Mouse (Mus musculus) macrophage (primary cell): ENCODE results near the gene Hspe1. TPM values are rescaled to one million over a fixed set of nuclear protein-coding genes. Genes with fewer than 3 reads are reported as not detected.
"Not testable (repeated sequence)": the region's sequence is repeated elsewhere in the genome, so short reads cannot be mapped to it uniquely, and the experiment has no call there.

Source experiments
- H3K27ac ChIP-seq: fragments of 350-480 bp; formaldehyde crosslinking; 2 replicates; pipeline ENCODE4 v1.9.0; 2021
- H3K36me3 ChIP-seq: fragments of 350-480 bp; formaldehyde crosslinking; 2 replicates; pipeline ENCODE4 v1.9.0; 2021; ENCODE audit errors: inconsistent target
- H3K4me3 ChIP-seq: fragments of 350-480 bp; formaldehyde crosslinking; 2 replicates; pipeline ENCODE4 v1.9.0; 2021; ENCODE audit errors: inconsistent target
- H3K79me2 ChIP-seq: fragments of 350-480 bp; formaldehyde crosslinking; 2 replicates; pipeline ENCODE4 v1.9.0; 2021; ENCODE audit errors: inconsistent target
- WGBS: methylation state at CpG from one replicate; pipeline ENCODE4 v1.1.7; 2026; ENCODE audit warnings: inconsistent platforms; ENCODE audit not compliant: missing documents; 5-methylcytosine and 5-hydroxymethylcytosine counted together
- polyA plus RNA-seq: library from polyadenylated mRNA; stranded (reverse); fragments of 250-400 nt; gene quantifications from 3 replicates; pipeline ENCODE4 v1.2.4, GENCODE M21; 2018; ENCODE audit warnings: inconsistent platforms

The Hspe1 gene
- polyA plus RNA-seq, 1 experiment from 2014 or later, result 256 TPM

DNA sequence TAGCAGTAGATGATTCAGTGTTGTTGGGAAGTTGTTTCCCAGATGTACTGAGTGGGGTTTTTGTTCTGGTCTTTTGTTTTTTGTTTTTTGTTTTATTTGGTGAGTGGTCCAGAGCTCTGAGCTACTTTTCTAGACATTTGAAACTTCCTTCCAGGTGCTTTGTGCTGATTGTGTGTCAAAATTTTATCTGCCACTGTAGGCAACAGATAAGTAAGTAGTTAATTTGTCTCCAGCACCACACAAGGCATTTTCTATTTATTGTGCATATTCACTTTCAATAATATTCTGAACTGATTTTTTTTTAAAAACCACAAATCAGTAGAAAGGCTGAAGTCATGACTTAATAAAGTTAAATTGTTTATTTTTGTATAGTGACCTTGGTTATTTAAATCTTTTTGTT lies 15.6 kb upstream of the Hspe1 start:
- H3K4me3 ChIP-seq, H3K27ac ChIP-seq, H3K79me2 ChIP-seq: not testable (repeated sequence)
- peaks cover 35% of the 10 kb centered on the region for H3K36me3 ChIP-seq

DNA sequence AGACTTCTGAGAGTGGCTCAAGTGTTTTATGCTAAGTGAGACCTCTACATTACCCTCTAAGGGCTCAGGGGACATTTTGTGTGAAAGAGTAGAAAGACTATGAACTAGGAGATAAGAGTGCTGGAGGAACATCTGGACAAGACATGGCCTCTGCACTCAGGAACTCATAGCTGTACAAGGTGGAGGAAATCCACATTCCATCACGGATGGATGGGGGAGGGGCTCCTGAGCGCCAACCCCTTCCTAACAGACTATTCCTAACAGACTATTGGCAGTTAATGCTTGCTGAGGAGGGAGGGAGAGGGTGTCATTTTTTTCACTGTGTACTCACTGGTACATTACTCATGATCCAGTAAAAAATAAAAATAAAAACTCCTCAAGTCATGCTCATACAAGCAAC lies 13.2 kb upstream of the Hspe1 start:
- Histone ChIP-seq H3K79me2 (no peaks in the 10 kb centered on the region), H3K4me3 (no peak overlapping the region), H3K27ac (no peak overlapping the region), H3K36me3 (peaks cover 35% of the 10 kb centered on the region)
- 95% methylated on average over 2 of the region's 2 CpGs for WGBS

DNA sequence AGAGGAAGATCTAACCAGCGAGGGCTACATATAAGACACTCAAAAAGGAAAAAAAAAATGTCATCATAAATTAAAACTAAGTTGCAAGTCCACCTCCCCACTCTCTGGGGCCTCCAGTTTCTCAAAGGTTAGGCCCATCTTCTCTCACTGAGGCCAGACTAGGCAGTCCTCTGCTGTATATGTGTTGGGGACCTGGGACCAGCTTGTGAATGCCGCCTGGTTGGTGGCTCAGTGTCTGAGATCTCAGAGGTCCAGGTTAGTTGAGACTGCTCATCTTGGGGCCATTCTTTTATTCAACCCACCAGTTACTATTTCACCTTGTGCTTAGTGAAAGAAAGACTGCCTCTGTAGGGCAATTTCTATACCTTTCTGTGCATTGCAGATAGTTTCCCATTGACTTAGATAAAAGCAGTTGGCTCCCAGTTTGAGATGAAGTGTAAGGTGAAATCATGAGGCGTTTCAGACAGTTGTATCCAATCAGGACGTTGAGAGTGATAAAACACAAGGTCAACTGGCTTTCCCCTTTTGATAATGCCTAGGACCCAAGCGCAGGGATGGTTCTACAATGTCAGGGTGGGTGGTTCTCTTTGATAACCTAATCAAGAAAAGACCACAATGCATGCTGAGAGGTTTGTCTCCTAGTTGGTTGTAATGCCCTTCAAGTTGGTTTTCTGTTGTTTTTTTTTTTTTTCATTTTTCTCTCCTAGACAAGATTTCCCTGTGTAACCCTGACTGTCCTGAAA lies 12.1 kb upstream of the Hspe1 start:
- Histone ChIP-seq H3K36me3 (peaks cover 37% of the 10 kb centered on the region), H3K79me2 (no peaks in the 10 kb centered on the region), H3K27ac (no peak overlapping the region), H3K4me3 (no peak overlapping the region)
- 96% methylated on average over 5 of the region's 5 CpGs for WGBS

DNA sequence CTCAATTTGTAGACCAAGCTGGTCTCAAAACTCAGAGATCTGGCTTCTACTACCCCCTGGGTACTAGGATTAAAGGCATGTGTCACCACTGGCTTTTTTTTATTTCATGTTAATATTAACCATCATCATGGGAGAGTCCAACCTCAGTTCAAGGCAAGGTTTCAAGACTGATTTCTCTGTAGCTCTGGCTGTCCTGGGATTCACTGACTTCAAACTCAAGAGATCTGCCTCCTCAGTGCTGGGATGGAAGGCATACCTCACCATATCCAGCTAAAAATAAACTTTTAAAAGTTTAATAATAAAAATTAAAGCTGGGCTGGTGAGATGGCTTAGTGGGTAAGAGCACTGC lies 11.6 kb upstream of the Hspe1 start:
- H3K79me2 ChIP-seq, result no peaks in the 10 kb centered on the region
- no peak overlapping the region for H3K27ac ChIP-seq
- peaks cover 36% of the 10 kb centered on the region for H3K36me3 ChIP-seq
- H3K4me3 ChIP-seq, result no peak overlapping the region

DNA sequence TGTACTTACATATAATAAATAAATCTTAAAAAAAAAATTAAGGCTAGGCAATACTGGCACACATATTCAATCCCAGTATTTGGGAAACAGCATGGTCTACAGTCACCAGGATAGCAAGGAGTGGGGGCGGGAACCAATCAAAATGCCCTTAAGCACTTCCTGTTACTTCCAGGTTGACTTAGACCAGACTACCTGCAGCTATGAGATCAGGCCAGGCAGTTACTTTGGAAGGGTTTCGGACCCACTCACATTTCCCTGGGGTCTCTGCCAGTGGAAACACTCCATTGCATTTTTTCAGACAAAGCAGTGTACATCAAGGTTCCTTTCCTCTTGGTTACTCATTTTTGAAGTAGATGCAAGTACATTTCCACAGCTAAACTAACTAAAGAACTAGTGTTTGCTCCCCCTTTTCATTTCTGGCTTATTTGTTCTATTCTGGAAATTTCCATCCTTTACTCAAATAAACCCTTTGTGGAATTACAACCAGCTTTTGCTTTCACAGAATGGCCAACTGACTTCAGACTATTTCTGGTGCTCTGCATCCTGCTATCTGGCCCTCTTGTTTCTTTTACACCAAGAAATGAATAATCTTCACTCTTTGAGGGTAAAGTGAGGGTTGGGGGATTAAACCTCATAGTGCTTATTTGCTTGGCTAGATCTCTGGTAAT lies 10.9 kb upstream of the Hspe1 start:
- peaks cover 38% of the 10 kb centered on the region for H3K36me3 ChIP-seq
- WGBS, result 96% methylated on average over 2 of the region's 2 CpGs
- H3K79me2 ChIP-seq, result no peaks in the 10 kb centered on the region
- no peak overlapping the region for H3K27ac ChIP-seq
- H3K4me3 ChIP-seq, result no peak overlapping the region

DNA sequence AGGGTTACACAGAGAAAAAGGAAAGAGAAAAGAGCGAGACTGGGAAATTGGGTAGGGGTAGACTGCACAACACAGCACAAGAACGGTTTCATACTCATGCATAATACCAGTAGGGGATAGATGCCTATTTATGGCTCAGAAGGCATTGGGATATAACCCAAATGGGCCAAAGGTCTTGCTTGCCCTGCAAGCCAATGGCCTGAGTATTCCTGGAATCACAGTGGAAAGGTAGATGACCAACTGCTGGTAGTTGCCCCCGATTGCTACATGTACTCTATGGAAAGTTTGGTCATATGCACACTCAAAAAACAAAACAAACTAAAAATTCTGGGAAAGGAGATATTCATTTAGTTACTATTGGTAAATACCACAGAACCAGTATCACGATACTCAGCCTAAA lies 8.3 kb upstream of the Hspe1 start:
- H3K79me2 ChIP-seq, result peaks cover 26% of the 10 kb centered on the region
- H3K4me3 ChIP-seq, result no peak overlapping the region
- H3K36me3 ChIP-seq, result peaks cover 58% of the 10 kb centered on the region
- H3K27ac ChIP-seq, result no peak overlapping the region
- 96% methylated on average over 4 of the region's 4 CpGs for WGBS

DNA sequence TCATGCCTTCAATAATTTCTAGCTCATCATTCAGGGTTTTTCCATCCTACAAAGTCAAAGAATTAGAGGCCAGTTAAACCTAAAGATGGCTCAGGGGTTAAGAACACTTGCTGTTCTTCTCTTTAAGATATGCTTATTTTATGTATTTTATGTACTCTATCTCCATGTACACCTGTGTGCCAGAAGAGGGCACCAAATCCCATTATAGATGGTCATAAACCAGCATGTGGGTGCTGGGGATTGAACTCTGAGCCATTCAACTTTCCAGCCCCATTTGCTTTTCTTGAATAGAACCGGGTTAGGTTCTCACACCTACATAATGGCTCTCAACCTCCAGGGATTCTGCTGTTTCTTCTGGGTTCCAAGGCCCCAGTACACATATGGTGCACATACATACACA lies 5.8 kb upstream of the Hspe1 start:
- H3K36me3 ChIP-seq, result peaks cover 66% of the 10 kb centered on the region
- peaks cover 51% of the 10 kb centered on the region for H3K79me2 ChIP-seq
- 100% methylated on average over 1 of the region's 1 CpGs for WGBS
- no peak overlapping the region for H3K4me3 ChIP-seq
- H3K27ac ChIP-seq, result no peak overlapping the region

DNA sequence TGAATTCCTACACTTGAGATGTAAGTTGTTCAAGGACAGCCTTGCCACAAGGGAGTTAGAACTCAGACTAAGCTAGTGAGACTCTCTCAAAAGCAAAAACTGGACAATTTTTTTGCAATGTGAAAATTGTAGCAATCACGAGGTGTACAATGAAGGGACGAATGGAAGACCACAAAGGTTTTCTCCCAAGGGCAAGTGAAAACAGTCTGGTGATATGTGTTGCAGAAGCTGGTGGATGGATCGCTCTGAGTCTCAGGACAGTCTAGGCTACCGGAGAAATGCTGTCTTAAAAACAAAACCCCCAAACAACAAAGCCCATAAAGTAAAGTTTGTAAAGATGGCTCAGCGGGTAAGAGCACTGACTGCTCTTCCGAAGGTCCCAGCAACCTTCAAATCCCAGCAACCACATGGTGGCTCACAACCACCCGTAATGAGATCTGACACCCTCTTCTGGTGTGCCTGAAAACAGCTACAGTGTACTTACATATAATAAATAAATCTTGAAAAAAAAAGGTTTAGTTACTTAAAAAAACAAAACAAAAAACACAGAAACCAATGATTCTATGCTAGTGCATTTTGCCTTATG lies 2.1 kb upstream of the Hspe1 start:
- H3K36me3 ChIP-seq, result peaks cover 46% of the 10 kb centered on the region
- 82% methylated on average over 6 of the region's 7 CpGs for WGBS
- H3K27ac ChIP-seq, result no peak overlapping the region
- peaks cover 75% of the 10 kb centered on the region for H3K79me2 ChIP-seq
- H3K4me3 ChIP-seq, result peak overlapping the region; percentile 83

DNA sequence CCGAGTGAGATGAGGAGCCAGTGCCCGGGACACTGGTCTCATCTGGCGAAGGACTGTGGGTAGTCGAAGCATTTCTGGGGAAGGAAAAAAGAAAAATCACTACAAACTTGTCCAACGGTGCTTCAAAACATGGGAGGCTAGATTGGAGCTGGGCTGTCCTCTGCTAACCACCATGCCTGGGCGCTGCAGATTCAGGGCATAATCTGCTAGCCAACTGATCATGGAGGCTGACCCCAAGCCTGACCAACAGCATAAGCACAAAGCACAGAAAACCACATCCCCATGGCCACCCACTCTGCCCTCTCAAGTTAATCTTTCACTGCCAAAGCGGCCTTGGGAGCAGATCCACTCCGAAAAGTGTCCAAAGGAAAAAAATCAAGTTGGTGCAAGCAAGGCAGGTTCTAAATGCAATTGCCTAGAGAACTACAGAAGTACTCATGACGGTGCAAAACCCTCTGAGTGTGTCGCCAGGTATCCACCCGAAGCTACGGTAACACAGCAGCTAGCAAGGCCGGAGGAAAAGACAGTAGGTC lies 998 bp upstream of the Hspe1 start:
- H3K4me3 ChIP-seq, result peak overlapping the region; percentile 83
- H3K36me3 ChIP-seq, result peaks cover 45% of the 10 kb centered on the region
- peaks cover 75% of the 10 kb centered on the region for H3K79me2 ChIP-seq
- WGBS, result 2% methylated on average over 13 of the region's 13 CpGs
- H3K27ac ChIP-seq, result peak overlapping the region; percentile 66

DNA sequence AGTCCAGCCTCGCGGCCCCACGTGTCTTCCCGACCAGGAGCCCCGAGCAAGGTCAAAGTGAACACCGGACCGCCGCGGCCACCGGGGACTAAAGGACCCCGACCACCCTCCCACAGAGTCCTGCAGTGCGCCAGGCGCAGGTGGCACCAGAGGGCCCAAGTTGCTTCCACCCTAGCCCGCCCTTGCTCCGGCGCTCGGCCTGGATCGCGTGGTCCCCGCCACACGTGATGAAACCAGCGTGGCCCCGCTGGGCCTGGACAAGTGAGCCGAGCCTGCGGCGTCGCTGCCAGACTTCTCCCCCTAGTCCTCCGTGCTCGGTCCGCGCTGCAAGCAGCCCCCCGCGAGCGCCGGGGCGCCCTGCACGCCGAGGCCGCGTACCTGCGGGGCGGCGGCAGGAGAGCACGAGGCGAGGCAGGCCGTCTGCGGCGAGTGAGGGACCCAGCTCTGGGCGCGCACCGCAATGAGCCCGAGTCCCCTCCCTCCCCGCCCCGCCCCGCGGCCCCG lies 479 bp upstream of the Hspe1 start:
- peaks cover 43% of the 10 kb centered on the region for H3K36me3 ChIP-seq
- peaks cover 71% of the 10 kb centered on the region for H3K79me2 ChIP-seq
- H3K4me3 ChIP-seq, result peak overlapping the region; percentile 83
- H3K27ac ChIP-seq, result peak overlapping the region; percentile 66
- WGBS, result under 1% methylated on average over 38 of the region's 57 CpGs

DNA sequence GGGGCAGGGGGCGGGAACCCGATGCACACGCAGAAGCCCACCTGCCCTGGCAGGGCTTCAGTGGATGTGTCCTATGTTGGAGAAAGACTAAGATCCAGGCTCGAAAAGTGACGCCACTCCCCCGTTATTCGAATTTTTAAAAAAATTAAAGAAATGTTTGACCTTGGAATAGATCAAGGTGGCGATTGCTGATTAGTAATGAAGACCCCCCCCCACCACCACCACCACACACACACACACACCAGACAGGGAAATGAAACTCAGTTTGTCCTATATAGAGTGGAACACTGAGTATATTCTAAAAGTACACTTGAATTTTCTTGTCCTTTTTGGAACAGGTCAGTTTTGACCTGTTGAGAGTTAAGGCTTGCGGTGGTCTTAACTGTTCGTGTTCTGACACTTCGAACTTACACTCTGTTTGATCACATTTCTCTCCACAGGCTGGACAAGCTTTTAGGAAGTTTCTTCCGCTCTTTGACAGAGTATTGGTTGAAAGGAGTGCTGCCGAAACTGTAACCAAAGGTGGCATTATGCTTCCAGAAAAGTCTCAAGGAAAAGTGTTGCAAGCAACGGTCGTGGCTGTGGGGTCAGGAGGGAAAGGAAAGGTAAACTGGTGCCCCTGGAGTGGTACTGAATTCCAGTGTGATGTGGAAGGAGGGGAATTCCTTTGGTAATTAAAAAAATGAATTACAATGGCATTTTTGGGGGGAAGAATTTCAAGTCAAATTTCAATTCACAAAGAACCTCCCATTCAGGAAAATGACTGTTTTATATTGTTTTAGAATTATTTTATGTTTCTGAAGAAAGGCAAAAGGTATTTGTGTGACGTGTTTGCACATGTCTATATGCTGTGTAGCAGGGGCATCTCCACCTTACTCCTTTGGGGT lies 922 bp downstream of the Hspe1 start:
- peaks cover 57% of the 10 kb centered on the region for H3K79me2 ChIP-seq
- peak overlapping the region; percentile 69 for H3K27ac ChIP-seq
- H3K36me3 ChIP-seq, result peaks cover 29% of the 10 kb centered on the region; the same call in 1 of the 2 replicates
- peak overlapping the region; percentile 87 for H3K4me3 ChIP-seq
- 6% methylated on average over 16 of the region's 16 CpGs for WGBS

DNA sequence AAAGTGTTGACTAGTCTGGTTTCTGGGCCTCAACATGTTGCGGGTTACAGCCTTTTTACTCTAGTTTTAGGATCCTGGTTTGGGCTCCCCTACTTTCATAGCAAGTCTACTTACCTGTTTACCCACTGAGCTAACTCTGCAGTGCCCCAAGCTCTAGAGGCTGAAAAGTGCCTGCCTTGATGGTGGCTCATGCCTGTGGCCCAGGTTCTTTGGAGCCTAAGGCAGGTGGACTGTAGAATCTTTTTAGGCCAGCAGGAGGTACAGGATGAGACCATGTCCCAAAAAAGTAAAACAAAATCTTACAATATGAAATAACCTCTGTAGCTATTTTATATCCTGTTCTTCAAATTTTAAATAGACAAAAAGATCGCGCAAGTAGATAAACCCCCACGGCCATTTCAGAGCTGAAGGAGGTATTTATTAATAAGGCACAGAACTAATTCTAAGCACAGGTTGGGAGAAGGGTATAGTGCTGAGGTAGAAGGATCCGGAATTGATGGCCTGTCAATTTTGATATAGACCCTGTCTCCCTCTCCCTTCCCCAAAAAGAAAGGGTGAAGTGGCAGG lies 1.6 kb downstream of the Hspe1 start:
- peak overlapping the region; percentile 87 for H3K4me3 ChIP-seq
- H3K36me3 ChIP-seq, result peaks cover 22% of the 10 kb centered on the region; the same call in 1 of the 2 replicates
- no peak overlapping the region for H3K27ac ChIP-seq
- 95% methylated on average over 5 of the region's 5 CpGs for WGBS
- H3K79me2 ChIP-seq, result peaks cover 49% of the 10 kb centered on the region

DNA sequence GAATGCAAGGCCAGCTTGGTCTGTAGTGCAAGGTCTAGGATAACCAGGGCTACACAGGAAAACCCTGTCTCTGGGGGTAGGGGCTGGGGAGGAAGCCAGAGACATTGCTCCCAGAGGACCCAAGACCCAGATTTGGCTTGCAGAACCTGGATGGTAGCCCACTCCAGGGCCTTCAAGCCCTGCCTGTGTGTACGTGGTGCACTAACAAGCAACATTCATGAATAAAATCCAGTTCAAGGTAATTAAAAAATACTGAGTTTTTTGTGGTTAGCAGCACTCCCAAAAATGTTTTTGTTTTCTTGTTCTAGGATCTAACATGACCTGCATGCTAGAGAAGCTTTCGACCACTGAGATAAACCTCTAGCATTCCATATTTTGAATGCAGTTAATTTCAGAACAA lies 4.1 kb downstream of the Hspe1 start:
- H3K4me3 ChIP-seq, result no peak overlapping the region
- H3K27ac ChIP-seq, result no peak overlapping the region
- 93% methylated on average over 2 of the region's 2 CpGs for WGBS
- H3K79me2 ChIP-seq, result peaks cover 25% of the 10 kb centered on the region
- peaks cover 12% of the 10 kb centered on the region; the same call in 1 of the 2 replicates for H3K36me3 ChIP-seq

DNA sequence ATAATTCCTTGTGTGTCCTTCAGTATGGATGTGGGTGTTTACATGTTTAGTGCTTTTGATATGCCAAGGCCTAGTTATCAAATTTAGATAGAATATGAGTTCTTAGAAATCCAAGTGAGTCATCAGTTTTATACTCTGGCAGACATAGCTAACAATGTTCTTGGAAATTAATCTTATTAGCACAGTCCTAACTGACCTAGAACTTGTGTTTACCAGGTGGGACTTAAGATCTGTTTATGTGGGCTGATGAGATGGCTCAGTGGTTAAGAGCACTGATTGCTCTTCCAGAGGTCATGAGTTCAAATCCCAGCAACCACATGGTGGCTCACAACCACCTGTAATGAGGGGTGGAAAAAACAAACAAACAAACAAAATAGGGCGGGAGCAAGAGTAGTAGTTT lies 4.5 kb downstream of the Hspe1 start:
- WGBS, result 92% methylated on average over 1 of the region's 1 CpGs

More for the DNA sequence above, 4.5 kb downstream of the Hspe1 start:
- peaks cover 22% of the 10 kb centered on the region for H3K79me2 ChIP-seq
- no peak overlapping the region for H3K27ac ChIP-seq
- peaks cover 12% of the 10 kb centered on the region; the same call in 1 of the 2 replicates for H3K36me3 ChIP-seq
- no peak overlapping the region for H3K4me3 ChIP-seq
